Mouse (Mus musculus): Measurements from ENCODE around the gene Olfr1109.

Olfr1109 gene

GRCm38 (mm10) chr2:87095908-87096307, at the start of gene Olfr1109:
Gene Olfr1109, minus strand, starts transcription at chr2:87096008.
- DNase-seq (ENCODE audit: low read depth, low spot score): no peak

- DNase-seq (ENCODE audit: low read depth, low spot score): no peak
These were observed 44.4 kb upstream of the Olfr1109 start, which contains the start of gene Olfr1110 for GRCm38 (mm10) chr2:87140200-87140599. Gene Olfr1110, minus strand, starts transcription at chr2:87140300.

GRCm38 (mm10) chr2:87114467-87114866, 18.7 kb upstream of the Olfr1109 start, which contains the start of gene Olfr259:
Gene Olfr259, minus strand, starts transcription at chr2:87114567.
- no peak for DNase-seq (ENCODE audit: low read depth, low spot score)

DNA sequence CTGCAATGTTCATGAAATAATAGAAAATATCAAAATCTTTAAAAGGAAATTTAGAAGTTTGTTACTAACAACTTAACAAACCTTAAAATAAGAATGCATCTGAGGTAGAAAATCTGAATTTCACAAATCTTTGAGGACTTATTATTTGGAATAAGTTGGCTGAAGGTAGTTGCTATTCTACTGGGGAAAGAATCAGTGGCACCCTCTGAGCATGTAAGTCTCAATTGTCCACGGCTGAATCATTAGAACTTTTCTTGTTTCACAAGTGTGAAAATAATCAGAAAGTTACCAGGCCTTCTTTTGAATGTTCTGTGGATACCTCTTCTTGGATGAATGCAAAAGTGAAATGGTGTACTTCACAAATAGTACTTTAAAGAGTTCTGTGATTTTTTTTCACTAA, 20.1 kb downstream of the Olfr1109 start, which contains the start of gene Olfr1107:
Gene Olfr1107, minus strand, starts transcription at position 101 of the 400 bp plus-strand sequence.
- DNase-seq (ENCODE audit: low read depth, low spot score): no peak

GRCm38 (mm10) chr2:87052173-87052572, 43.6 kb downstream of the Olfr1109 start, which contains the start of gene Olfr1106:
Gene Olfr1106, minus strand, starts transcription at chr2:87052273.
- DNase-seq (ENCODE audit: low read depth, low spot score): no peak

Data from WW6 (cell line).